Mouse (Mus musculus) leukemia stem cell, adult 10-12 weeks (primary cell): ENCODE data around the gene Olfr857. TPM values are rescaled to one million over a fixed set of nuclear protein-coding genes. Genes with fewer than 3 reads are reported as not detected.

Experiments
- polyA plus RNA-seq: library from polyadenylated mRNA; stranded (reverse); fragments of >175 nt; gene quantifications from 2 replicates; pipeline ENCODE4 v1.2.3, GENCODE M21; 2012; ENCODE audit warnings: low replicate concordance

Gene Olfr857
- 0.08 TPM in 1 of 2 replicates, not detected in the other for polyA plus RNA-seq

DNA sequence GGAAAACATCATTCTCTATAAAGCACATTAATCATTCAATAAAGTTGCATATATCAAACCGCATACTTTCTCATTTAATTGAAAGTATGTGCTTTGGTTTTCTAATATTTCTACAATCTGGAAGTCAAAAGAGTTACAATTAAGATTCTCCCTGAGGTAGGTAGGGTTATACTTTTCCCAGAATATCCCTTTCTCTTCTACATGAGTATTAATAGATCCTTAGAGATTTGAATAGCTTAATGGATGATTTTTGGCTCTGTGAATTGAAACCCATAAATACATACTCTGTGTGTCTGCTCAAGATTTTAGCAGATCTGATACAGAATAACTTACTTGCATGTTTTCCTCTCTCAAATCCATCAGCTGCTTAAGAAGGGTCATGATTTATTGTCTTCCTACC is at the start of gene Olfr857:
TSS of gene Olfr857 (plus strand) at position 301 of the 400 bp plus-strand sequence.

Other genes with a start within 250 kb of the Olfr857 start
- gene Olfr850, start 231.2 kb upstream of the Olfr857 start, polyA plus RNA-seq, result not detected in 2 replicates
- 0.03 TPM in 1 of 2 replicates, not detected in the other for gene Olfr851, start 216.1 kb upstream of the Olfr857 start, polyA plus RNA-seq
- gene Olfr853, start 168.4 kb upstream of the Olfr857 start, polyA plus RNA-seq, result not detected in 2 replicates
- not detected in 2 replicates for gene Olfr854, start 142.1 kb upstream of the Olfr857 start, polyA plus RNA-seq
- not detected in 2 replicates for gene Olfr855, start 126.8 kb upstream of the Olfr857 start, polyA plus RNA-seq
- 0.18 and 0.77 TPM in 2 replicates for gene Zfp317, start 87.3 kb upstream of the Olfr857 start, polyA plus RNA-seq
- not detected in 2 replicates for gene Olfr58, start 70.8 kb downstream of the Olfr857 start, polyA plus RNA-seq
- not detected in 2 replicates for gene Olfr859, start 95.5 kb downstream of the Olfr857 start, polyA plus RNA-seq
- gene Olfr860, start 140.3 kb downstream of the Olfr857 start, polyA plus RNA-seq, result not detected in 2 replicates
- not detected in 2 replicates for gene Olfr862, start 178.6 kb downstream of the Olfr857 start, polyA plus RNA-seq
- gene Olfr77, start 207.4 kb downstream of the Olfr857 start, polyA plus RNA-seq, result not detected in 2 replicates